Mouse (Mus musculus): ENCODE measurements around the gene Cks2. TPM values are rescaled to one million over a fixed set of nuclear protein-coding genes. Genes with fewer than 3 reads are reported as not detected.
"Not testable (repeated sequence)": the region's sequence is repeated elsewhere in the genome, so short reads cannot be mapped to it uniquely, and the experiment has no call there.

The Cks2 gene
- polyA plus RNA-seq, 1 experiment from 2014 or later: 420 TPM

- DNase-seq (ENCODE audit: extremely low spot score, low spot score): no peak
- peaks cover 30% of the 10 kb centered on the region for H3K4me1 ChIP-seq
- H3K36me3 ChIP-seq (replicated peaks): no peaks in the 10 kb centered on the region
- H3K4me3 ChIP-seq: no peak overlapping the region
- no peaks in the 10 kb centered on the region for H3K9me3 ChIP-seq
- 86% methylated on average over 1 of the region's 1 CpGs for WGBS
- no peak overlapping the region for H3K27ac ChIP-seq
- no peaks in the 10 kb centered on the region for H3K27me3 ChIP-seq (ENCODE audit: poor library complexity, severe bottlenecking)
Measured at GRCm38 (mm10) chr13:51617306-51617705, 27.7 kb upstream of the Cks2 start.

GRCm38 (mm10) chr13:51617861-51618260 is 27.2 kb upstream of the Cks2 start:
- WGBS: 20% methylated on average over 6 of the region's 6 CpGs
- Histone ChIP-seq H3K9me3 (no peaks in the 10 kb centered on the region), H3K4me3 (no peak overlapping the region; the same call in 1 of the 2 replicates), H3K27me3 (ENCODE audit: poor library complexity, severe bottlenecking) (no peaks in the 10 kb centered on the region), H3K27ac (no peak overlapping the region), H3K36me3 (replicated peaks) (no peaks in the 10 kb centered on the region), H3K4me1 (peaks cover 30% of the 10 kb centered on the region)
- peak; percentile 78 for DNase-seq (ENCODE audit: extremely low spot score, low spot score)

- 27% methylated on average over 8 of the region's 9 CpGs for WGBS
- Histone ChIP-seq H3K9me3 (no peaks in the 10 kb centered on the region), H3K27me3 (ENCODE audit: poor library complexity, severe bottlenecking) (no peaks in the 10 kb centered on the region), H3K4me1 (peaks cover 30% of the 10 kb centered on the region), H3K36me3 (replicated peaks) (no peaks in the 10 kb centered on the region), H3K27ac (no peak overlapping the region), H3K4me3 (no peak overlapping the region)
- DNase-seq (ENCODE audit: extremely low spot score, low spot score): no peak
Measured at GRCm38 (mm10) chr13:51618602-51619001, 26.4 kb upstream of the Cks2 start.

GRCm38 (mm10) chr13:51622626-51623025 is 22.4 kb upstream of the Cks2 start:
- no peak for DNase-seq (ENCODE audit: extremely low spot score, low spot score)
- 89% methylated on average over 5 of the region's 5 CpGs for WGBS
- H3K36me3 ChIP-seq (replicated peaks): no peaks in the 10 kb centered on the region

GRCm38 (mm10) chr13:51623678-51624077 is 21.4 kb upstream of the Cks2 start:
- WGBS: 86% methylated on average over 2 of the region's 2 CpGs
- Histone ChIP-seq H3K4me1 (peaks cover 2% of the 10 kb centered on the region; the same call in 1 of the 2 replicates), H3K9me3 (no peaks in the 10 kb centered on the region), H3K4me3 (no peak overlapping the region), H3K27ac (no peak overlapping the region), H3K36me3 (replicated peaks) (no peaks in the 10 kb centered on the region), H3K27me3 (ENCODE audit: poor library complexity, severe bottlenecking) (no peaks in the 10 kb centered on the region)
- DNase-seq (ENCODE audit: extremely low spot score, low spot score): no peak

More at GRCm38 (mm10) chr13:51622626-51623025, 22.4 kb upstream of the Cks2 start:
- Histone ChIP-seq H3K9me3 (no peaks in the 10 kb centered on the region), H3K4me1 (peaks cover 13% of the 10 kb centered on the region), H3K4me3 (no peak overlapping the region), H3K27ac (no peak overlapping the region), H3K27me3 (ENCODE audit: poor library complexity, severe bottlenecking) (no peaks in the 10 kb centered on the region)

GRCm38 (mm10) chr13:51628273-51628848 is 16.7 kb upstream of the Cks2 start:
- 0 out of 2 replicates have a peak, but pooled peaks cover 5% of the 10 kb centered on the region for H3K9me3 ChIP-seq
- WGBS: 87% methylated on average over 6 of the region's 6 CpGs
- no peaks in the 10 kb centered on the region for H3K27me3 ChIP-seq (ENCODE audit: poor library complexity, severe bottlenecking)
- H3K36me3 ChIP-seq (replicated peaks): no peaks in the 10 kb centered on the region
- H3K27ac ChIP-seq: no peak overlapping the region
- no peak overlapping the region for H3K4me3 ChIP-seq
- H3K4me1 ChIP-seq: no peaks in the 10 kb centered on the region
- DNase-seq (ENCODE audit: extremely low spot score, low spot score): no peak

- no peaks in the 10 kb centered on the region for H3K36me3 ChIP-seq (replicated peaks)
- no peaks in the 10 kb centered on the region for H3K4me1 ChIP-seq
- no peak overlapping the region for H3K4me3 ChIP-seq
- no peak for DNase-seq (ENCODE audit: extremely low spot score, low spot score)
- 81% methylated on average over 15 of the region's 15 CpGs for WGBS
- 0 out of 2 replicates have a peak, but pooled peaks cover 5% of the 10 kb centered on the region for H3K9me3 ChIP-seq
- no peaks in the 10 kb centered on the region for H3K27me3 ChIP-seq (ENCODE audit: poor library complexity, severe bottlenecking)
- H3K27ac ChIP-seq: no peak overlapping the region
Measured at GRCm38 (mm10) chr13:51631354-51631992, 13.6 kb upstream of the Cks2 start.

GRCm38 (mm10) chr13:51632560-51633218 is 12.3 kb upstream of the Cks2 start:
- Histone ChIP-seq H3K27me3 (ENCODE audit: poor library complexity, severe bottlenecking) (no peaks in the 10 kb centered on the region), H3K4me1 (no peaks in the 10 kb centered on the region), H3K9me3 (0 out of 2 replicates have a peak, but pooled peaks cover 5% of the 10 kb centered on the region), H3K36me3 (replicated peaks) (no peaks in the 10 kb centered on the region), H3K27ac (no peak overlapping the region), H3K4me3 (no peak overlapping the region)
- 91% methylated on average over 5 of the region's 5 CpGs for WGBS
- no peak for DNase-seq (ENCODE audit: extremely low spot score, low spot score)

GRCm38 (mm10) chr13:51635384-51635783 is 9.6 kb upstream of the Cks2 start:
- not testable (repeated sequence) for H3K4me1 ChIP-seq; H3K4me3 ChIP-seq; H3K27me3 ChIP-seq (ENCODE audit: poor library complexity, severe bottlenecking); H3K36me3 ChIP-seq (replicated peaks); DNase-seq (ENCODE audit: extremely low spot score, low spot score); H3K27ac ChIP-seq; H3K9me3 ChIP-seq
- WGBS: 94% methylated on average over 6 of the region's 9 CpGs

- no peak for DNase-seq (ENCODE audit: extremely low spot score, low spot score)
- no peak overlapping the region for H3K4me3 ChIP-seq
- 94% methylated on average over 4 of the region's 4 CpGs for WGBS
- no peak overlapping the region for H3K27ac ChIP-seq
- no peaks in the 10 kb centered on the region for H3K36me3 ChIP-seq (replicated peaks)
- peaks cover 8% of the 10 kb centered on the region for H3K4me1 ChIP-seq
- H3K9me3 ChIP-seq: no peaks in the 10 kb centered on the region
- H3K27me3 ChIP-seq (ENCODE audit: poor library complexity, severe bottlenecking): no peaks in the 10 kb centered on the region
Measured at GRCm38 (mm10) chr13:51638958-51639357, 6.1 kb upstream of the Cks2 start.

- WGBS: 91% methylated on average over 3 of the region's 3 CpGs
Measured at GRCm38 (mm10) chr13:51641424-51641823, 3.6 kb upstream of the Cks2 start.

GRCm38 (mm10) chr13:51642171-51642778 is 2.8 kb upstream of the Cks2 start:
- Histone ChIP-seq H3K9me3 (no peaks in the 10 kb centered on the region), H3K27me3 (ENCODE audit: poor library complexity, severe bottlenecking) (no peaks in the 10 kb centered on the region), H3K36me3 (replicated peaks) (no peaks in the 10 kb centered on the region), H3K4me1 (peaks cover 23% of the 10 kb centered on the region), H3K4me3 (no peak overlapping the region), H3K27ac (no peak overlapping the region)
- WGBS: 41% methylated on average over 11 of the region's 11 CpGs
- DNase-seq (ENCODE audit: extremely low spot score, low spot score): no peak

More at GRCm38 (mm10) chr13:51641424-51641823, 3.6 kb upstream of the Cks2 start:
- Histone ChIP-seq H3K27ac (no peak overlapping the region), H3K4me3 (no peak overlapping the region), H3K4me1 (peaks cover 14% of the 10 kb centered on the region), H3K27me3 (ENCODE audit: poor library complexity, severe bottlenecking) (no peaks in the 10 kb centered on the region), H3K36me3 (replicated peaks) (no peaks in the 10 kb centered on the region), H3K9me3 (no peaks in the 10 kb centered on the region)
- no peak for DNase-seq (ENCODE audit: extremely low spot score, low spot score)
